In the genomic region with DNA sequence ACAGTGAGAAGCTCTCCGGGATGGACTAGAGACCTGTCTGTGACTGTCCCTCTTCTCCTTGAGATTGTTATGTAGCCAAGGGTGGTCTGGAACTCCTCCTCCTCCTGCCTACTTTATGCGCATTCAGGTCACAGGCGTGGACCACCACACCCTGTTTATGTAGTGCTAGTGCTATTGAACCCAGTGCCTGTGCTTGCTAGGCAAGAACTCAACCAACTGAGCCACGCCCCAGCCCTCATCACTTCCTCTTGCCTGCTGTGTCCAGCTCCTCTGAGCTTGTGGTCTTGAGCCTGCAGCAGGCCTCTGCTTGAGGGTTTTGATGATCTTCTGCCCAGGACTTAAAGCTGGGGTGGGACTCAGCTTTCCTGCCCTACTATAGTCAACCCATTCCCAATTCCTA, we compare ENCODE assay signal across 14 mouse cellular contexts. TPM values are rescaled to one million over a fixed set of nuclear protein-coding genes. Genes with fewer than 3 reads are reported as not detected.
"Had no signal": no experiment of that assay in that cellular context is flagged by ENCODE, and none has a peak within 500 bp of the region (broad histone marks: within the 10 kb centered on the region; RNA-seq: fewer than 3 reads in every experiment).

No protein-coding gene starts in this region.

- H3K9ac ChIP-seq: limb, embryonic 13.5 days; liver, embryonic 14.5 days; midbrain, embryonic 15.5 days; neural tube, embryonic 13.5 days; stomach, embryonic 15.5 days had no signal

- H3K27ac ChIP-seq: limb, embryonic 13.5 days; liver, embryonic 14.5 days; midbrain, embryonic 15.5 days; neural tube, embryonic 13.5 days; stomach, embryonic 15.5 days had no signal

- DNase-seq: kidney, adult 18-20 months; kidney, postnatal 10 days; layer of hippocampus, postnatal 36 days; left cerebral cortex, postnatal 4 days; lung, adult 18-20 months; lung, postnatal 4 days; right cerebral cortex, postnatal 14 days; thymus, postnatal 36 days had no signal

- H3K9me3 ChIP-seq: limb, embryonic 13.5 days; midbrain, embryonic 15.5 days; neural tube, embryonic 13.5 days; stomach, embryonic 15.5 days had no signal

- H3K4me1 ChIP-seq: limb, embryonic 13.5 days; midbrain, embryonic 15.5 days; neural tube, embryonic 13.5 days; stomach, embryonic 15.5 days had no signal

- H3K27me3 ChIP-seq: limb, embryonic 13.5 days; midbrain, embryonic 15.5 days; neural tube, embryonic 13.5 days; stomach, embryonic 15.5 days had no signal

- H3K4me2 ChIP-seq: limb, embryonic 13.5 days; midbrain, embryonic 15.5 days; neural tube, embryonic 13.5 days; stomach, embryonic 15.5 days had no signal

- H3K4me3 ChIP-seq: limb, embryonic 13.5 days; midbrain, embryonic 15.5 days; neural tube, embryonic 13.5 days; stomach, embryonic 15.5 days had no signal

- ATAC-seq: midbrain, embryonic 15.5 days had no signal

RNA-seq across cellular contexts. Expression of gene Hipk4, which starts 49.1 kb away (rescaled TPM):
- total RNA-seq: layer of hippocampus, postnatal 36 days; liver, adult 2 months had no signal
- polyA plus RNA-seq: liver, adult 2 months had no signal
